Mouse (Mus musculus) cortical plate, adult 2 months (tissue): ENCODE measurements around the gene Fgfr1op2.

ENCODE experiments used
- CTCF ChIP-seq: fragments of 200-500 bp; IDR thresholded peaks from 2 replicates; pipeline ENCODE4 v1.5.1; 2011; ENCODE audit warnings: mild to moderate bottlenecking, control low read depth, low read length; ENCODE audit not compliant: insufficient read depth; ENCODE audit errors: extremely low read depth
- POLR2A ChIP-seq: fragments of 200-500 bp; IDR thresholded peaks from 2 replicates; pipeline ENCODE4 v1.6.1; 2011; ENCODE audit warnings: mild to moderate bottlenecking, low read length, control low read depth; ENCODE audit not compliant: insufficient read depth; ENCODE audit errors: extremely low read depth

DNA sequence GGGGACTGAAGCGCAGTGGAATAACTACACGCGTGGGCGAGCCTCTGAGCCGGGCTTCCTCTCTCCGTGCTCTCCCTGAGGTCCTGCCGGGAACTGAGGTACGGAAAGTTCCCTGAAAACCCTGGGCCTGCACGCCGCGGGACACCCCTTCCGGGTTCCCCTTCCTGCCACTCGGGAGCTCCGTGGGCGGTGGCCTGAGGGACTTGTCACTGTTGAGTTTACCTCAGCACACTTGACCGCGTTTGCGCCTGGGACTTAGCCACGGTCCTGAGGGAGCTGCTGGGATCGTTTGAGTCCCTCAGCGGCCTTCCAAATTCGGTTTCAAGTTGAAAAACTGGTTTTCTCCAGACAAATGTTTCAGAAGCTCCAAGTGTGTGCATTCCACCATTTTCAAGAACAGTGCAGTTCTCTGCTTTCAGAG lies 1.1 kb downstream of the Fgfr1op2 start:
- TF ChIP-seq CTCF (no peak), POLR2A (no peak)
